Mouse (Mus musculus): ENCODE measurements around the gene Lrrc17. TPM values are rescaled to one million over a fixed set of nuclear protein-coding genes. Genes with fewer than 3 reads are reported as not detected.
"Not testable (repeated sequence)": the region's sequence is repeated elsewhere in the genome, so short reads cannot be mapped to it uniquely, and the experiment has no call there.

Lrrc17 gene
- polyA plus RNA-seq, 1 experiment from 2014 or later: 8.3 TPM

GRCm38 (mm10) chr5:21575210-21575550 lies 31.8 kb downstream of the Lrrc17 start:
- H3K4me3 ChIP-seq (ENCODE audit: low read depth, low read length): no peak overlapping the region
- H3K36me3 ChIP-seq (ENCODE audit: control insufficient read depth, insufficient read depth, low read length): no peaks in the 10 kb centered on the region
- 87% methylated on average over 13 of the region's 13 CpGs for WGBS
- no peak overlapping the region for H3K9ac ChIP-seq (ENCODE audit: low read length)
- no peak overlapping the region for H3K27ac ChIP-seq (ENCODE audit: low read depth, low read length)
- H3K4me1 ChIP-seq (ENCODE audit: control insufficient read depth, insufficient read depth, low read length): no peaks in the 10 kb centered on the region
- H3K27me3 ChIP-seq (ENCODE audit: control insufficient read depth, insufficient read depth, low read length): no peaks in the 10 kb centered on the region
- DNase-seq (ENCODE audit: low spot score): no peak
- ATAC-seq (ENCODE audit: insufficient read depth, low FRiP score, low TSS enrichment): no peak
- H3K9me3 ChIP-seq (ENCODE audit: control insufficient read depth, low read length): no peaks in the 10 kb centered on the region
- H3K4me2 ChIP-seq (ENCODE audit: low read depth): no peak overlapping the region

GRCm38 (mm10) chr5:21578136-21578535 lies 34.8 kb downstream of the Lrrc17 start:
- Histone ChIP-seq H3K36me3 (ENCODE audit: control insufficient read depth, insufficient read depth, low read length) (no peaks in the 10 kb centered on the region), H3K27me3 (ENCODE audit: control insufficient read depth, insufficient read depth, low read length) (no peaks in the 10 kb centered on the region), H3K4me2 (ENCODE audit: low read depth) (no peak overlapping the region), H3K9ac (ENCODE audit: low read length) (no peak overlapping the region), H3K4me3 (ENCODE audit: low read depth, low read length) (no peak overlapping the region), H3K9me3 (ENCODE audit: control insufficient read depth, low read length) (no peaks in the 10 kb centered on the region), H3K4me1 (ENCODE audit: control insufficient read depth, insufficient read depth, low read length) (no peaks in the 10 kb centered on the region), H3K27ac (ENCODE audit: low read depth, low read length) (no peak overlapping the region)
- DNase-seq (ENCODE audit: low spot score): no peak
- WGBS: 92% methylated on average over 3 of the region's 3 CpGs
- no peak for ATAC-seq (ENCODE audit: insufficient read depth, low FRiP score, low TSS enrichment)

- Histone ChIP-seq H3K4me3 (ENCODE audit: low read depth, low read length) (no peak overlapping the region), H3K27me3 (ENCODE audit: control insufficient read depth, insufficient read depth, low read length) (no peaks in the 10 kb centered on the region), H3K4me2 (ENCODE audit: low read depth) (no peak overlapping the region), H3K27ac (ENCODE audit: low read depth, low read length) (no peak overlapping the region), H3K9me3 (ENCODE audit: control insufficient read depth, low read length) (no peaks in the 10 kb centered on the region), H3K36me3 (ENCODE audit: control insufficient read depth, insufficient read depth, low read length) (no peaks in the 10 kb centered on the region), H3K9ac (ENCODE audit: low read length) (no peak overlapping the region), H3K4me1 (ENCODE audit: control insufficient read depth, insufficient read depth, low read length) (no peaks in the 10 kb centered on the region)
- ATAC-seq (ENCODE audit: insufficient read depth, low FRiP score, low TSS enrichment) (peak; percentile 50; the same call in 1 of the 2 replicates), DNase-seq (ENCODE audit: low spot score) (peak; percentile 62)
- WGBS: 56% methylated on average over 6 of the region's 6 CpGs
Measured at GRCm38 (mm10) chr5:21586763-21587162, 43.4 kb downstream of the Lrrc17 start.

GRCm38 (mm10) chr5:21587683-21588082 lies 44.3 kb downstream of the Lrrc17 start:
- 79% methylated on average over 7 of the region's 7 CpGs for WGBS
- H3K4me1 ChIP-seq (ENCODE audit: control insufficient read depth, insufficient read depth, low read length): no peaks in the 10 kb centered on the region
- no peaks in the 10 kb centered on the region for H3K36me3 ChIP-seq (ENCODE audit: control insufficient read depth, insufficient read depth, low read length)
- no peak overlapping the region for H3K9ac ChIP-seq (ENCODE audit: low read length)
- no peak for ATAC-seq (ENCODE audit: insufficient read depth, low FRiP score, low TSS enrichment)
- no peaks in the 10 kb centered on the region for H3K27me3 ChIP-seq (ENCODE audit: control insufficient read depth, insufficient read depth, low read length)
- DNase-seq (ENCODE audit: low spot score): no peak
- H3K4me2 ChIP-seq (ENCODE audit: low read depth): no peak overlapping the region
- H3K9me3 ChIP-seq (ENCODE audit: control insufficient read depth, low read length): no peaks in the 10 kb centered on the region
- H3K27ac ChIP-seq (ENCODE audit: low read depth, low read length): no peak overlapping the region
- no peak overlapping the region for H3K4me3 ChIP-seq (ENCODE audit: low read depth, low read length)

GRCm38 (mm10) chr5:21588220-21588619 lies 44.9 kb downstream of the Lrrc17 start:
- no peaks in the 10 kb centered on the region for H3K27me3 ChIP-seq (ENCODE audit: control insufficient read depth, insufficient read depth, low read length)
- no peaks in the 10 kb centered on the region for H3K9me3 ChIP-seq (ENCODE audit: control insufficient read depth, low read length)
- ATAC-seq (ENCODE audit: insufficient read depth, low FRiP score, low TSS enrichment): no peak
- H3K27ac ChIP-seq (ENCODE audit: low read depth, low read length): no peak overlapping the region
- no peak overlapping the region for H3K4me3 ChIP-seq (ENCODE audit: low read depth, low read length)
- H3K4me2 ChIP-seq (ENCODE audit: low read depth): no peak overlapping the region
- WGBS: 82% methylated on average over 13 of the region's 13 CpGs
- no peak overlapping the region for H3K9ac ChIP-seq (ENCODE audit: low read length)
- no peaks in the 10 kb centered on the region for H3K36me3 ChIP-seq (ENCODE audit: control insufficient read depth, insufficient read depth, low read length)
- no peak for DNase-seq (ENCODE audit: low spot score)
- no peaks in the 10 kb centered on the region for H3K4me1 ChIP-seq (ENCODE audit: control insufficient read depth, insufficient read depth, low read length)

GRCm38 (mm10) chr5:21592106-21592505 lies 48.7 kb downstream of the Lrrc17 start:
- no peak overlapping the region for H3K4me3 ChIP-seq (ENCODE audit: low read depth, low read length)
- no peaks in the 10 kb centered on the region for H3K4me1 ChIP-seq (ENCODE audit: control insufficient read depth, insufficient read depth, low read length)
- no peaks in the 10 kb centered on the region for H3K36me3 ChIP-seq (ENCODE audit: control insufficient read depth, insufficient read depth, low read length)
- 81% methylated on average over 2 of the region's 2 CpGs for WGBS
- DNase-seq (ENCODE audit: low spot score) (no peak), ATAC-seq (ENCODE audit: insufficient read depth, low FRiP score, low TSS enrichment) (no peak)
- no peak overlapping the region for H3K27ac ChIP-seq (ENCODE audit: low read depth, low read length)
- no peak overlapping the region for H3K4me2 ChIP-seq (ENCODE audit: low read depth)
- H3K9ac ChIP-seq (ENCODE audit: low read length): no peak overlapping the region
- H3K27me3 ChIP-seq (ENCODE audit: control insufficient read depth, insufficient read depth, low read length): no peaks in the 10 kb centered on the region
- H3K9me3 ChIP-seq (ENCODE audit: control insufficient read depth, low read length): no peaks in the 10 kb centered on the region

- ATAC-seq (ENCODE audit: insufficient read depth, low FRiP score, low TSS enrichment) (no peak), DNase-seq (ENCODE audit: low spot score) (no peak)
- WGBS: 90% methylated on average over 9 of the region's 9 CpGs
Measured at GRCm38 (mm10) chr5:21593201-21593709, 49.9 kb downstream of the Lrrc17 start.

GRCm38 (mm10) chr5:21599536-21599935 lies 56.2 kb downstream of the Lrrc17 start:
- DNase-seq (ENCODE audit: low spot score); H3K4me1 ChIP-seq (ENCODE audit: control insufficient read depth, insufficient read depth, low read length); H3K36me3 ChIP-seq (ENCODE audit: control insufficient read depth, insufficient read depth, low read length); H3K9ac ChIP-seq (ENCODE audit: low read length); H3K4me2 ChIP-seq (ENCODE audit: low read depth); H3K4me3 ChIP-seq (ENCODE audit: low read depth, low read length); H3K27ac ChIP-seq (ENCODE audit: low read depth, low read length); ATAC-seq (ENCODE audit: insufficient read depth, low FRiP score, low TSS enrichment); H3K27me3 ChIP-seq (ENCODE audit: control insufficient read depth, insufficient read depth, low read length); H3K9me3 ChIP-seq (ENCODE audit: control insufficient read depth, low read length): not testable (repeated sequence)
- WGBS: 76% methylated on average over 2 of the region's 2 CpGs

More at GRCm38 (mm10) chr5:21593201-21593709, 49.9 kb downstream of the Lrrc17 start:
- Histone ChIP-seq H3K36me3 (ENCODE audit: control insufficient read depth, insufficient read depth, low read length) (no peaks in the 10 kb centered on the region), H3K4me2 (ENCODE audit: low read depth) (no peak overlapping the region), H3K9me3 (ENCODE audit: control insufficient read depth, low read length) (no peaks in the 10 kb centered on the region), H3K4me3 (ENCODE audit: low read depth, low read length) (no peak overlapping the region), H3K4me1 (ENCODE audit: control insufficient read depth, insufficient read depth, low read length) (no peaks in the 10 kb centered on the region), H3K9ac (ENCODE audit: low read length) (no peak overlapping the region), H3K27ac (ENCODE audit: low read depth, low read length) (no peak overlapping the region), H3K27me3 (ENCODE audit: control insufficient read depth, insufficient read depth, low read length) (no peaks in the 10 kb centered on the region)

- H3K9ac ChIP-seq (ENCODE audit: low read length): no peak overlapping the region
- no peaks in the 10 kb centered on the region for H3K36me3 ChIP-seq (ENCODE audit: control insufficient read depth, insufficient read depth, low read length)
- no peaks in the 10 kb centered on the region for H3K27me3 ChIP-seq (ENCODE audit: control insufficient read depth, insufficient read depth, low read length)
- 96% methylated on average over 4 of the region's 4 CpGs for WGBS
- no peak for DNase-seq (ENCODE audit: low spot score)
- no peaks in the 10 kb centered on the region for H3K9me3 ChIP-seq (ENCODE audit: control insufficient read depth, low read length)
- H3K27ac ChIP-seq (ENCODE audit: low read depth, low read length): no peak overlapping the region
- H3K4me1 ChIP-seq (ENCODE audit: control insufficient read depth, insufficient read depth, low read length): no peaks in the 10 kb centered on the region
- ATAC-seq (ENCODE audit: insufficient read depth, low FRiP score, low TSS enrichment): no peak
- no peak overlapping the region for H3K4me3 ChIP-seq (ENCODE audit: low read depth, low read length)
- H3K4me2 ChIP-seq (ENCODE audit: low read depth): no peak overlapping the region
Measured at GRCm38 (mm10) chr5:21599961-21600360, 56.6 kb downstream of the Lrrc17 start.

Data from neural tube, embryonic 11.5 days (tissue).